Mouse (Mus musculus) myocyte (in vitro differentiated cells): ENCODE results near the gene Panx1.

ENCODE experiments used
- CEBPB ChIP-seq: IDR thresholded peaks from 2 replicates; pipeline ENCODE4 v1.6.1; 2011; ENCODE audit warnings: mild to moderate bottlenecking, moderate library complexity; ENCODE audit not compliant: poor library complexity, insufficient read depth, severe bottlenecking
- E2F4 ChIP-seq: IDR thresholded peaks from one replicate; pipeline ENCODE4 v1.6.1; 2011; ENCODE audit warnings: mild to moderate bottlenecking, control low read depth, moderate library complexity; ENCODE audit not compliant: insufficient read depth
- MAX ChIP-seq: IDR thresholded peaks from one replicate; pipeline ENCODE4 v1.6.1; 2011; ENCODE audit warnings: low read depth, mild to moderate bottlenecking, control low read depth
- POLR2A ChIP-seq: IDR thresholded peaks from one replicate; pipeline ENCODE4 v1.6.1; 2011; ENCODE audit warnings: low read depth, mild to moderate bottlenecking, control low read depth, moderate library complexity; ENCODE audit not compliant: insufficient read length
- POLR2AphosphoS2 ChIP-seq: IDR thresholded peaks from one replicate; pipeline ENCODE4 v1.6.1; 2011; ENCODE audit warnings: low read depth, control low read depth; ENCODE audit not compliant: insufficient read length
- REST ChIP-seq: IDR thresholded peaks from one replicate; pipeline ENCODE4 v1.6.1; 2011; ENCODE audit warnings: mild to moderate bottlenecking, control low read depth, moderate library complexity; ENCODE audit not compliant: insufficient read depth, insufficient read length
- TCF12 ChIP-seq: IDR thresholded peaks from one replicate; pipeline ENCODE4 v1.6.1; 2011; ENCODE audit warnings: mild to moderate bottlenecking, control low read depth; ENCODE audit not compliant: poor library complexity, insufficient read depth, severe bottlenecking

GRCm38 (mm10) chr9:14954659-14955058 lies 90.6 kb downstream of the Panx1 start:
- TF ChIP-seq POLR2A (no peak), TCF12 (no peak), REST (no peak), MAX (no peak), E2F4 (no peak), POLR2AphosphoS2 (no peak), CEBPB (no peak)
